Mouse (Mus musculus) liver, embryonic 14.5 days (tissue): ENCODE results near the gene Tox3.

Source experiments
- CTCF ChIP-seq: IDR thresholded peaks from 2 replicates; pipeline ENCODE4 v1.5.1; 2016; ENCODE audit warnings: antibody characterized with exemption, low read depth, control low read depth
- EP300 ChIP-seq: IDR thresholded peaks from 2 replicates; pipeline ENCODE4 v1.6.1; 2016; ENCODE audit warnings: antibody characterized with exemption, low read depth

GRCm38 (mm10) chr8:90232501-90232900, 115.6 kb downstream of the Tox3 start:
- TF ChIP-seq CTCF (no peak), EP300 (no peak)
